8 mouse cellular contexts compared by ENCODE assay signal in genomic region chr13:113613882-113614281, GRCm38 (mm10). TPM values are rescaled to one million over a fixed set of nuclear protein-coding genes. Genes with fewer than 3 reads are reported as not detected.
DNase-seq lines count a peak whose midpoint lies in the region; ATAC-seq and TF ChIP-seq lines count a peak whose summit lies in the region.

No protein-coding gene starts in this region.

- H3K4me3 ChIP-seq in lung, adult 2 months (replicated peaks; ENCODE audit: extremely low read depth, low read depth, low read length) = no peak overlapping the region
- peak overlapping the region; percentile 93 for H3K4me3 ChIP-seq in heart, embryonic 13.5 days
- H3K4me3 ChIP-seq in liver, embryonic 16.5 days (ENCODE audit: low read depth, low read length) = peak overlapping the region; percentile 34
- H3K4me3 ChIP-seq in stomach, embryonic 15.5 days (replicated peaks) = peak overlapping the region; percentile 91

- no peak for TF ChIP-seq CTCF in lung, adult 2 months (IDR thresholded peaks at IDR 0.05; ENCODE audit: insufficient read depth, low read length)

- peak overlapping the region; percentile 85 for H3K27ac ChIP-seq in heart, embryonic 13.5 days (replicated peaks)
- H3K27ac ChIP-seq in liver, embryonic 16.5 days (ENCODE audit: low read length) = peak overlapping the region; percentile 39; the same call in 1 of the 2 replicates
- H3K27ac ChIP-seq in stomach, embryonic 15.5 days = no peak overlapping the region; the same call in 1 of the 2 replicates

- H3K9me3 ChIP-seq in heart, embryonic 13.5 days = no peaks in the 10 kb centered on the region
- H3K9me3 ChIP-seq in liver, embryonic 16.5 days (replicated peaks; ENCODE audit: control insufficient read depth, low read length) = no peaks in the 10 kb centered on the region
- no peaks in the 10 kb centered on the region for H3K9me3 ChIP-seq in stomach, embryonic 15.5 days

- peak overlapping the region; percentile 97 for H3K9ac ChIP-seq in heart, embryonic 13.5 days
- H3K9ac ChIP-seq in liver, embryonic 16.5 days (ENCODE audit: low read depth, low read length) = peak overlapping the region; percentile 11; the same call in 1 of the 2 replicates
- H3K9ac ChIP-seq in stomach, embryonic 15.5 days = no peak overlapping the region

- no peak for TF ChIP-seq POLR2A in lung, adult 2 months (IDR thresholded peaks at IDR 0.05; ENCODE audit: borderline replicate concordance, extremely low read depth, low read depth, low read length)

- no peak for ATAC-seq in heart, embryonic 13.5 days (ENCODE audit: extremely low read depth, insufficient number of reproducible peaks, low FRiP score, low TSS enrichment)
- ATAC-seq in liver, embryonic 16.5 days (ENCODE audit: low read depth) = no peak
- no peak for ATAC-seq in stomach, embryonic 15.5 days (ENCODE audit: insufficient read depth, low FRiP score, low read depth)

- H3K27me3 ChIP-seq in heart, embryonic 13.5 days (replicated peaks) = no peaks in the 10 kb centered on the region
- peaks cover 5% of the 10 kb centered on the region; the same call in 1 of the 2 replicates for H3K27me3 ChIP-seq in liver, embryonic 16.5 days (ENCODE audit: control insufficient read depth, insufficient read depth, low read depth, low read length)
- H3K27me3 ChIP-seq in stomach, embryonic 15.5 days (replicated peaks) = no peaks in the 10 kb centered on the region

- H3K4me1 ChIP-seq in lung, adult 2 months (ENCODE audit: control insufficient read depth, insufficient read depth, low read length) = peaks cover 59% of the 10 kb centered on the region
- H3K4me1 ChIP-seq in heart, embryonic 13.5 days = peaks cover 83% of the 10 kb centered on the region
- H3K4me1 ChIP-seq in liver, embryonic 16.5 days (ENCODE audit: control insufficient read depth, low read depth, low read length) = peaks cover 40% of the 10 kb centered on the region
- H3K4me1 ChIP-seq in stomach, embryonic 15.5 days = peaks cover 66% of the 10 kb centered on the region

- H3K4me2 ChIP-seq in heart, embryonic 13.5 days = peak overlapping the region; percentile 95
- H3K4me2 ChIP-seq in liver, embryonic 16.5 days (ENCODE audit: low read depth, low read length) = peak overlapping the region; percentile 71
- peak overlapping the region; percentile 86 for H3K4me2 ChIP-seq in stomach, embryonic 15.5 days

- peaks cover 10% of the 10 kb centered on the region for H3K36me3 ChIP-seq in heart, embryonic 13.5 days
- H3K36me3 ChIP-seq in liver, embryonic 16.5 days (ENCODE audit: control insufficient read depth, insufficient read depth) = no peaks in the 10 kb centered on the region
- H3K36me3 ChIP-seq in stomach, embryonic 15.5 days = no peaks in the 10 kb centered on the region

- 35% methylated on average over 10 of the region's 10 CpGs for WGBS in lung, adult 2 months
- 50% methylated on average over 10 of the region's 10 CpGs for WGBS in heart, embryonic 13.5 days
- WGBS in liver, embryonic 16.5 days (ENCODE audit: insufficient replicate concordance) = 52% methylated on average over 10 of the region's 10 CpGs
- 30% methylated on average over 10 of the region's 10 CpGs for WGBS in stomach, embryonic 15.5 days

- peak; percentile 46 for DNase-seq in lung, adult 2 months
- no peak for DNase-seq in lung, postnatal 25 days (ENCODE audit: low spot score)
- DNase-seq in left cerebral cortex, adult 11 months (ENCODE audit: low spot score) = no peak
- DNase-seq in thymus, postnatal 14 days = no peak
- DNase-seq in cerebellum, postnatal 4 days (ENCODE audit: low spot score in 2 of 2) = no peak

RNA-seq across cellular contexts. Expression of gene Snx18, which starts 4.5 kb away (rescaled TPM):
- 22.8 and 27.0 TPM in 2 replicates for polyA plus RNA-seq in lung, adult 2 months (2012; rRNA removed)
- 13.8 and 14.4 TPM in 2 replicates for polyA plus RNA-seq in heart, embryonic 13.5 days (2015; fragmentation: Nextera tagmentation; extraction: Ambion mirVana)
- polyA plus RNA-seq in liver, embryonic 16.5 days (2015; fragmentation: Nextera tagmentation; extraction: Ambion mirVana) = 4.0 and 4.7 TPM in 2 replicates
- polyA plus RNA-seq in stomach, embryonic 15.5 days (2015; fragmentation: Nextera tagmentation; extraction: Ambion mirVana) = 22.9 and 24.5 TPM in 2 replicates

RNA-seq across cellular contexts. Expression of gene Hspb3, which starts 49.6 kb away (rescaled TPM):
- 0.27 and 0.92 TPM in 2 replicates for polyA plus RNA-seq in lung, adult 2 months (2012; rRNA removed)
- 41.7 and 48.9 TPM in 2 replicates for polyA plus RNA-seq in heart, embryonic 13.5 days (2015; fragmentation: Nextera tagmentation; extraction: Ambion mirVana)
- polyA plus RNA-seq in liver, embryonic 16.5 days (2015; fragmentation: Nextera tagmentation; extraction: Ambion mirVana) = 0.35 and 0.70 TPM in 2 replicates
- 0.23 and 0.30 TPM in 2 replicates for polyA plus RNA-seq in stomach, embryonic 15.5 days (2015; fragmentation: Nextera tagmentation; extraction: Ambion mirVana)

Comparison
In these comparisons a context has a peak if more than half of its experiments do, and no peak if none do; other contexts are left out.
1. RNA of gene Hspb3, which starts 49.6 kb away (polyA plus RNA-seq): 41.7 to 48.9 TPM in heart, embryonic 13.5 days; 0.27 to 0.92 TPM in lung, adult 2 months, 0.35 to 0.70 TPM in liver, embryonic 16.5 days and 0.23 to 0.30 TPM in stomach, embryonic 15.5 days; every median in the first group is over 10 times any median in the second.
2. Peak in every context shown above with its lines, with median percentiles within 50 percentile points of each other: H3K4me2 ChIP-seq.